Mouse (Mus musculus) limb, embryonic 10.5 days (tissue): ENCODE results near the gene Shisa9. TPM values are rescaled to one million over a fixed set of nuclear protein-coding genes. Genes with fewer than 3 reads are reported as not detected.

Experiments used
- DNase-seq: peaks from one replicate; pipeline ENCODE4 v3.0.0-alpha.2; 2017; ENCODE audit warnings: low spot score
- H3K27ac ChIP-seq: fragments of 300-500 bp; sonication (generic); 2 replicates; pipeline ENCODE4 v1.5.1; 2016; ENCODE audit warnings: mild to moderate bottlenecking
- H3K27me3 ChIP-seq: fragments of 300-500 bp; sonication (generic); 2 replicates; pipeline ENCODE4 v1.6.1; 2016; ENCODE audit warnings: low read depth, mild to moderate bottlenecking; ENCODE audit not compliant: poor library complexity, severe bottlenecking
- H3K36me3 ChIP-seq: fragments of 300-500 bp; sonication (generic); 2 replicates; pipeline ENCODE4 v1.6.1; 2016; ENCODE audit warnings: mild to moderate bottlenecking, moderate library complexity
- H3K4me1 ChIP-seq: fragments of 300-500 bp; sonication (generic); 2 replicates; pipeline ENCODE4 v1.6.1; 2016
- H3K4me3 ChIP-seq: fragments of 300-500 bp; sonication (generic); 2 replicates; pipeline ENCODE4 v1.5.1; 2016; ENCODE audit warnings: mild to moderate bottlenecking, moderate library complexity
- H3K9me3 ChIP-seq: fragments of 300-500 bp; sonication (generic); replicated peaks from 2 replicates; pipeline ENCODE4 v1.6.1; 2016; ENCODE audit warnings: mild to moderate bottlenecking
- WGBS: fragments of 180-500 bp; shearing (Covaris S2); methylation state at CpG from one replicate; pipeline ENCODE4 v1.1.7; 2016; 5-methylcytosine and 5-hydroxymethylcytosine counted together
- polyA plus RNA-seq: library from polyadenylated mRNA; unstranded; fragments of >200 nt; fragmentation: Nextera tagmentation; extraction: Ambion mirVana; gene quantifications from 2 replicates; pipeline ENCODE4 v1.2.1, GENCODE M21; 2016

The Shisa9 gene
- polyA plus RNA-seq, 1 experiment from 2014 or later = 0.05 TPM

- DNase-seq = no peak
- Histone ChIP-seq H3K9me3 (no peaks in the 10 kb centered on the region), H3K36me3 (no peaks in the 10 kb centered on the region), H3K27me3 (no peaks in the 10 kb centered on the region), H3K4me3 (no peak overlapping the region), H3K4me1 (no peaks in the 10 kb centered on the region), H3K27ac (no peak overlapping the region)
- WGBS = 85% methylated on average over 2 of the region's 2 CpGs
Observed at GRCm38 (mm10) chr16:12209819-12210218, 225.9 kb downstream of the Shisa9 start.

GRCm38 (mm10) chr16:12214018-12214417 is 230.1 kb downstream of the Shisa9 start:
- 89% methylated on average over 2 of the region's 2 CpGs for WGBS
- Histone ChIP-seq H3K36me3 (no peaks in the 10 kb centered on the region), H3K27me3 (no peaks in the 10 kb centered on the region), H3K4me3 (no peak overlapping the region), H3K4me1 (no peaks in the 10 kb centered on the region), H3K27ac (no peak overlapping the region), H3K9me3 (no peaks in the 10 kb centered on the region)
- no peak for DNase-seq

- Histone ChIP-seq H3K27ac (no peak overlapping the region), H3K27me3 (no peaks in the 10 kb centered on the region), H3K9me3 (no peaks in the 10 kb centered on the region), H3K36me3 (no peaks in the 10 kb centered on the region), H3K4me1 (no peaks in the 10 kb centered on the region), H3K4me3 (no peak overlapping the region)
- 74% methylated on average over 13 of the region's 13 CpGs for WGBS
- no peak for DNase-seq
Observed at GRCm38 (mm10) chr16:12217289-12218150, 233.6 kb downstream of the Shisa9 start.

- Histone ChIP-seq H3K27me3 (no peaks in the 10 kb centered on the region), H3K27ac (no peak overlapping the region), H3K4me3 (no peak overlapping the region), H3K36me3 (no peaks in the 10 kb centered on the region), H3K9me3 (no peaks in the 10 kb centered on the region), H3K4me1 (no peaks in the 10 kb centered on the region)
- no peak for DNase-seq
- 72% methylated on average over 2 of the region's 2 CpGs for WGBS
Observed at GRCm38 (mm10) chr16:12218151-12218532, 234.2 kb downstream of the Shisa9 start.

- H3K4me1 ChIP-seq = no peaks in the 10 kb centered on the region
- no peak for DNase-seq
- WGBS = 92% methylated on average over 3 of the region's 3 CpGs
- H3K4me3 ChIP-seq = no peak overlapping the region
- no peaks in the 10 kb centered on the region for H3K27me3 ChIP-seq
- no peak overlapping the region for H3K27ac ChIP-seq
- no peaks in the 10 kb centered on the region for H3K9me3 ChIP-seq
- H3K36me3 ChIP-seq = no peaks in the 10 kb centered on the region
Observed at GRCm38 (mm10) chr16:12219821-12220220, 235.9 kb downstream of the Shisa9 start.

- DNase-seq = no peak
- no peaks in the 10 kb centered on the region for H3K27me3 ChIP-seq
- no peak overlapping the region for H3K27ac ChIP-seq
- no peaks in the 10 kb centered on the region for H3K36me3 ChIP-seq
- WGBS = 98% methylated on average over 2 of the region's 2 CpGs
- H3K4me3 ChIP-seq = no peak overlapping the region
- no peaks in the 10 kb centered on the region for H3K9me3 ChIP-seq
- no peaks in the 10 kb centered on the region for H3K4me1 ChIP-seq
Observed at GRCm38 (mm10) chr16:12223537-12223936, 239.6 kb downstream of the Shisa9 start.

GRCm38 (mm10) chr16:12226937-12227336 is 243.0 kb downstream of the Shisa9 start:
- DNase-seq = no peak
- Histone ChIP-seq H3K36me3 (no peaks in the 10 kb centered on the region), H3K27ac (no peak overlapping the region), H3K27me3 (no peaks in the 10 kb centered on the region), H3K9me3 (no peaks in the 10 kb centered on the region), H3K4me1 (no peaks in the 10 kb centered on the region), H3K4me3 (no peak overlapping the region)
- WGBS = 82% methylated on average over 3 of the region's 3 CpGs

GRCm38 (mm10) chr16:12233288-12233687 is 249.4 kb downstream of the Shisa9 start:
- 90% methylated on average over 3 of the region's 3 CpGs for WGBS
- no peak overlapping the region for H3K27ac ChIP-seq
- H3K9me3 ChIP-seq = no peaks in the 10 kb centered on the region
- no peak overlapping the region for H3K4me3 ChIP-seq
- no peaks in the 10 kb centered on the region for H3K4me1 ChIP-seq
- H3K27me3 ChIP-seq = no peaks in the 10 kb centered on the region
- no peak for DNase-seq
- no peaks in the 10 kb centered on the region for H3K36me3 ChIP-seq

- Histone ChIP-seq H3K9me3 (no peaks in the 10 kb centered on the region), H3K36me3 (no peaks in the 10 kb centered on the region), H3K4me1 (no peaks in the 10 kb centered on the region), H3K27me3 (no peaks in the 10 kb centered on the region), H3K4me3 (no peak overlapping the region), H3K27ac (no peak overlapping the region)
- no peak for DNase-seq
- WGBS = 75% methylated on average over 2 of the region's 2 CpGs
Observed at GRCm38 (mm10) chr16:12234289-12234688, 250.4 kb downstream of the Shisa9 start.

GRCm38 (mm10) chr16:12238611-12239010 is 254.7 kb downstream of the Shisa9 start:
- H3K4me3 ChIP-seq = no peak overlapping the region
- no peaks in the 10 kb centered on the region for H3K4me1 ChIP-seq
- H3K9me3 ChIP-seq = no peaks in the 10 kb centered on the region; the same call in 1 of the 2 replicates
- WGBS = 78% methylated on average over 4 of the region's 4 CpGs
- DNase-seq = no peak
- no peaks in the 10 kb centered on the region for H3K36me3 ChIP-seq
- H3K27me3 ChIP-seq = no peaks in the 10 kb centered on the region
- H3K27ac ChIP-seq = no peak overlapping the region

GRCm38 (mm10) chr16:12259361-12259760 is 275.4 kb downstream of the Shisa9 start:
- no peak for DNase-seq
- no peaks in the 10 kb centered on the region for H3K4me1 ChIP-seq
- WGBS = 14% methylated on average over 2 of the region's 2 CpGs
- H3K4me3 ChIP-seq = no peak overlapping the region
- H3K36me3 ChIP-seq = no peaks in the 10 kb centered on the region
- no peak overlapping the region for H3K27ac ChIP-seq
- H3K9me3 ChIP-seq = no peaks in the 10 kb centered on the region
- H3K27me3 ChIP-seq = no peaks in the 10 kb centered on the region

GRCm38 (mm10) chr16:12265828-12266227 is 281.9 kb downstream of the Shisa9 start:
- Histone ChIP-seq H3K27me3 (no peaks in the 10 kb centered on the region), H3K4me3 (no peak overlapping the region), H3K36me3 (no peaks in the 10 kb centered on the region), H3K4me1 (no peaks in the 10 kb centered on the region), H3K9me3 (no peaks in the 10 kb centered on the region), H3K27ac (no peak overlapping the region)
- WGBS = 93% methylated on average over 2 of the region's 2 CpGs
- no peak for DNase-seq

- Histone ChIP-seq H3K4me1 (no peaks in the 10 kb centered on the region), H3K4me3 (no peak overlapping the region), H3K27ac (no peak overlapping the region), H3K36me3 (no peaks in the 10 kb centered on the region), H3K9me3 (no peaks in the 10 kb centered on the region), H3K27me3 (no peaks in the 10 kb centered on the region)
- 81% methylated on average over 5 of the region's 5 CpGs for WGBS
- no peak for DNase-seq
Observed at GRCm38 (mm10) chr16:12300523-12300922, 316.6 kb downstream of the Shisa9 start.

GRCm38 (mm10) chr16:12303420-12303819 is 319.5 kb downstream of the Shisa9 start:
- Histone ChIP-seq H3K4me3 (no peak overlapping the region), H3K27me3 (no peaks in the 10 kb centered on the region), H3K9me3 (no peaks in the 10 kb centered on the region), H3K36me3 (no peaks in the 10 kb centered on the region), H3K4me1 (no peaks in the 10 kb centered on the region; the same call in none of the 2 replicates), H3K27ac (no peak overlapping the region)
- no peak for DNase-seq
